Mouse (Mus musculus) forebrain, embryonic 11.5 days (tissue): ENCODE measurements at regions not wholly inside any gene's neighbourhood (a gene's known extent, or its start where the extent isn't known, plus 50 kb on each side); places are given as distances from the start of the nearest gene placed in this dataset.

Experiments used
- ATAC-seq: fragments of 200-750 bp; cut with Nextera tagmentation; replicated peaks from 2 replicates; pipeline ENCODE4 v1.8.0; 2017; ENCODE audit warnings: moderate TSS enrichment; ENCODE audit not compliant: low FRiP score
- DNase-seq: peaks from one replicate; pipeline ENCODE4 v3.0.0-alpha.2; 2017; ENCODE audit warnings: low spot score
- H3K27ac ChIP-seq: fragments of 300-500 bp; sonication (generic); 2 replicates; pipeline ENCODE4 v1.5.1; 2014; ENCODE audit warnings: low read depth, low read length
- H3K27me3 ChIP-seq: fragments of 300-500 bp; sonication (generic); 2 replicates; pipeline ENCODE4 v1.6.1; 2014; ENCODE audit warnings: mild to moderate bottlenecking, low read length, mixed read lengths; ENCODE audit not compliant: control insufficient read depth, insufficient read depth
- H3K36me3 ChIP-seq: fragments of 300-500 bp; sonication (generic); 2 replicates; pipeline ENCODE4 v1.6.1; 2014; ENCODE audit warnings: mild to moderate bottlenecking, low read length, moderate library complexity, mixed read lengths; ENCODE audit not compliant: control insufficient read depth, insufficient read depth
- H3K4me1 ChIP-seq: fragments of 300-500 bp; sonication (generic); replicated peaks from 2 replicates; pipeline ENCODE4 v1.6.1; 2014; ENCODE audit warnings: low read length, mixed read lengths; ENCODE audit not compliant: control insufficient read depth, insufficient read depth
- H3K4me2 ChIP-seq: fragments of 300-500 bp; sonication (generic); 2 replicates; pipeline ENCODE4 v1.6.1; 2014; ENCODE audit warnings: low read depth, mild to moderate bottlenecking, low read length, moderate library complexity, mixed read lengths; ENCODE audit not compliant: severe bottlenecking
- H3K4me3 ChIP-seq: fragments of 300-500 bp; sonication (generic); 2 replicates; pipeline ENCODE4 v1.5.1; 2014; ENCODE audit warnings: low read depth, low read length
- H3K9ac ChIP-seq: fragments of 300-500 bp; sonication (generic); 2 replicates; pipeline ENCODE4 v1.6.1; 2014; ENCODE audit warnings: low read length
- H3K9me3 ChIP-seq: fragments of 300-500 bp; sonication (generic); 2 replicates; pipeline ENCODE4 v1.6.1; 2016; ENCODE audit warnings: low read length, mixed read lengths; ENCODE audit not compliant: control insufficient read depth
- WGBS: fragments of 180-500 bp; shearing (Covaris S2); extraction: QIAGEN DNeasy Blood & Tissue Kit; methylation state at CpG from one replicate; pipeline ENCODE4 v1.1.7; 2014; 5-methylcytosine and 5-hydroxymethylcytosine counted together

DNA sequence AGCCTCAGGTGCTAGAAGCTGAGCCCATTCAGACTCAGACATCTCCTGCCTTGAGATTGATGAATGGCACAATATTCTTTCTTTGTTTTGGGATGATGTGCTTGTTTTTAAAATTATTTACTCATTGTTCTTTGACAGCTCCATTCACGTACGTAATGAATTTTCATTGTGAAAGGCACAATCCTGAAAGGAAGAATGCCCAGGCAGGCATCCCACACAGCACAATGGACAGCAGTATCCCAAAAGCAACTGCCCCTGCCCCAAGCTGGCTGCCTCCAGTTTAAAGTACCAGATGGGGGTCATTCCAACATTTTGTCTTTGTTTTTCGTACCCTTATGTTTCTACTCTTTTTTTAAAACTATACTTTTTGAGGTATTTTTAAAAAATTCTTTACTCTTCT lies 210.9 kb upstream of the St8sia2 start:
- Histone ChIP-seq H3K36me3 (no peaks in the 10 kb centered on the region), H3K27me3 (no peaks in the 10 kb centered on the region), H3K27ac (no peak overlapping the region), H3K9me3 (no peaks in the 10 kb centered on the region), H3K4me1 (no peaks in the 10 kb centered on the region), H3K4me3 (no peak overlapping the region), H3K9ac (no peak overlapping the region), H3K4me2 (no peak overlapping the region)
- no peak for ATAC-seq
- 72% methylated on average over 3 of the region's 3 CpGs for WGBS
- DNase-seq = no peak

DNA sequence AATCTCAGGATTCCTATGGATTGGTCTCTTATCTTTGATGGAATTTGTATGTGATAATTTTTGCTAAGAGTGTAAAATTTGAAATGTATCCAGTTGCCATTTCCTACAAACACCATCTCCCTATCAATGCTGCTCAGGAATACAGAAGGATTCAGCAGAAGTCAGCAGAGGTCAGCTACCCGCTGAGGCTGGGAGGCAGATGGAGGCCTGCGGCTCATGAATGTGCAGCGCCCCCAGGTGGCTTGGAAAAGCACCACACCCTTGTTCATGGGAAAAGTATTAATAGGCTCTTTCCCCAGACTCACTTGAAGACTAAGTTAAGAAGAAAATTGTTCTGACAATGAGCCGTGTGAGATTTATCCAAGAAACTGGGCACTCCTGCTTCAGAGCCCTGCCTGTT lies 187.2 kb upstream of the St8sia2 start:
- H3K4me2 ChIP-seq = no peak overlapping the region
- ATAC-seq = no peak
- H3K9me3 ChIP-seq = no peaks in the 10 kb centered on the region
- H3K4me1 ChIP-seq = no peaks in the 10 kb centered on the region
- no peaks in the 10 kb centered on the region for H3K36me3 ChIP-seq
- H3K27ac ChIP-seq = no peak overlapping the region
- 32% methylated on average over 4 of the region's 4 CpGs for WGBS
- no peak overlapping the region for H3K9ac ChIP-seq
- DNase-seq = peak; percentile 54
- no peak overlapping the region for H3K4me3 ChIP-seq
- H3K27me3 ChIP-seq = no peaks in the 10 kb centered on the region

DNA sequence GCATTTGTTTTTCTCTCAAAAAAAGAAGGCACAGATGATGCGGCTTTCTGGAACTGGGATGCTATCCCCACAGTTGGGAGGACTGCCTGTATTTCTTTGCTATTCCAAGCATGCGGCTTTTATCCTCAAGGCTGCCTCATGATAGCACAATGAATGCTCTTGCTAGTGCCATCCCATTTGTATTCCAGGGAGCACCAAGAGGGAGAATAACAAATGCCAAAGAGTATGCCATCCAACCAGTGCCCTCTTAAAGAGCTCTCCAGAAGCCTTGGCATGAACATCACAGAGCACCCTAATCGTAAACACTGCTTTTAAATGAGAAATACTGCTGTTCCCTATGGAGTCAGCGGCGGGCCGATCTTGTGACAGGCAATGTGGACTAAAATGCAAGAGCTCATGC lies 185.3 kb upstream of the St8sia2 start:
- Histone ChIP-seq H3K36me3 (no peaks in the 10 kb centered on the region), H3K4me1 (no peaks in the 10 kb centered on the region), H3K27me3 (no peaks in the 10 kb centered on the region), H3K9ac (no peak overlapping the region), H3K9me3 (no peaks in the 10 kb centered on the region), H3K4me3 (no peak overlapping the region), H3K27ac (no peak overlapping the region), H3K4me2 (no peak overlapping the region)
- ATAC-seq (no peak), DNase-seq (no peak)
- 87% methylated on average over 6 of the region's 6 CpGs for WGBS

DNA sequence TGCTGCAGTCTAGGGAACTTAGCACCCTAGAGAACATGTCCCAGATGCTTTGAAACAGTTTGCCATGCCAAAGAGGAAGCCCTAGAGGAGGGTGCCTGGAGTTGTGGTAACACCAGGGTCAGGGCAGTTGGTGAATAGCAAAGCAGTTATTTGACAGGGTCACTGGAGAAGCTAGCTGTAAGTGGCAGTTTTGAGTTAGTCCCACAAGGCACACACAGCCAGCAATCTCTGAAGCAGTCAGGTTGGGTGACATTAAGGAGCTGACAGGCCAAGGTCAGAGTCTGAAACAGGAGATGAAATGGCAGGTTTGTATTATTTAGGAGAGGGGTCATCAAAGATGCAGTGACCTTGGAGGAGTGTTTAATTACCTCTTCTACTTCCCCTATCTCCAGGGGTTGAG lies 171.2 kb upstream of the St8sia2 start:
- Histone ChIP-seq H3K9me3 (no peaks in the 10 kb centered on the region), H3K4me1 (no peaks in the 10 kb centered on the region)

DNA sequence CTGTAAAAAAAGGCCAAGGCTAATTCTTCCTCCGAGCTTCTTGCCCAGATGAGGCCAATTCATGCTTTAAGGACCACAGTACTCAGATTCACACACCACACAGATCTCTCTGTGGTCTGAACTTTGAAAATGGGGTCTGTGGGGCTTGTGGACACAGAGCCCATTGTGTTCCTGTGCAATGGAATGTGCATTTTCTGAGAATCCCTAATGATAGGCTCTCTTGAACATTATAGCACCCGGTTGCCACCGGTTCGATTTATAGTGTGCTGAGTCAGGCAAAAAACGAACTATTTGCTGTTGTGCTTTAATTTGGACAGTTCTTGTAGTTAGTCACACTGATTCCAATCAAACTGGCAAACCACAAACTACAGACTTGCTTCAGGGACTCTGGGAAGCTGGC lies 160.7 kb upstream of the St8sia2 start:
- Histone ChIP-seq H3K9ac (no peak overlapping the region), H3K27me3 (no peaks in the 10 kb centered on the region), H3K4me1 (peaks cover 5% of the 10 kb centered on the region), H3K36me3 (no peaks in the 10 kb centered on the region), H3K4me3 (no peak overlapping the region), H3K9me3 (no peaks in the 10 kb centered on the region), H3K27ac (no peak overlapping the region), H3K4me2 (no peak overlapping the region)
- 65% methylated on average over 5 of the region's 5 CpGs for WGBS
- no peak for DNase-seq
- no peak for ATAC-seq

More for the DNA sequence above, 171.2 kb upstream of the St8sia2 start:
- Histone ChIP-seq H3K27ac (no peak overlapping the region), H3K4me3 (no peak overlapping the region), H3K36me3 (no peaks in the 10 kb centered on the region), H3K4me2 (no peak overlapping the region), H3K9ac (no peak overlapping the region), H3K27me3 (no peaks in the 10 kb centered on the region)
- ATAC-seq = no peak
- no peak for DNase-seq

DNA sequence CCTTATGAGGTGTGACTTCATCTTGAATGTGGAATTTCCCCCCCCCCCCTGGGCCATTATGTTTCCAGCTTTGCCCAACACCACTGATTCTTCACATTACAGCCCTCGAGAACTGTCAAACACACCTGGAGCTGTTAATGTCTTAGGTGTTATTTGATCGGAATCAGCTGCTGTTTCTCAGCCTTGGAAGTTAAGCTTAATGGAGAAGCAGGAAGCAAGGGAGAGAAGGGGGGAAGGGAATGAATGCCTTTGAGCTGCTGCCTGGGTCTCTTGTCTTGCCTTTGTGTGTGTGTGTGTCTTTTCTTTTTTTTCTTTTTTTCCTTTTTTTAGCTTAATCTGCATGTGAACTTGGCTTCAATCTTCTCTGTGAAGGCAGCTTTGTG lies 159.7 kb upstream of the St8sia2 start:
- DNase-seq (no peak), ATAC-seq (no peak; the same call in 1 of the 2 replicates)
- Histone ChIP-seq H3K4me3 (no peak overlapping the region), H3K4me1 (peaks cover 5% of the 10 kb centered on the region), H3K36me3 (no peaks in the 10 kb centered on the region), H3K9ac (peak overlapping the region; percentile 17; the same call in 1 of the 2 replicates), H3K9me3 (no peaks in the 10 kb centered on the region), H3K4me2 (no peak overlapping the region), H3K27me3 (no peaks in the 10 kb centered on the region), H3K27ac (no peak overlapping the region)
- 51% methylated on average over 2 of the region's 2 CpGs for WGBS

DNA sequence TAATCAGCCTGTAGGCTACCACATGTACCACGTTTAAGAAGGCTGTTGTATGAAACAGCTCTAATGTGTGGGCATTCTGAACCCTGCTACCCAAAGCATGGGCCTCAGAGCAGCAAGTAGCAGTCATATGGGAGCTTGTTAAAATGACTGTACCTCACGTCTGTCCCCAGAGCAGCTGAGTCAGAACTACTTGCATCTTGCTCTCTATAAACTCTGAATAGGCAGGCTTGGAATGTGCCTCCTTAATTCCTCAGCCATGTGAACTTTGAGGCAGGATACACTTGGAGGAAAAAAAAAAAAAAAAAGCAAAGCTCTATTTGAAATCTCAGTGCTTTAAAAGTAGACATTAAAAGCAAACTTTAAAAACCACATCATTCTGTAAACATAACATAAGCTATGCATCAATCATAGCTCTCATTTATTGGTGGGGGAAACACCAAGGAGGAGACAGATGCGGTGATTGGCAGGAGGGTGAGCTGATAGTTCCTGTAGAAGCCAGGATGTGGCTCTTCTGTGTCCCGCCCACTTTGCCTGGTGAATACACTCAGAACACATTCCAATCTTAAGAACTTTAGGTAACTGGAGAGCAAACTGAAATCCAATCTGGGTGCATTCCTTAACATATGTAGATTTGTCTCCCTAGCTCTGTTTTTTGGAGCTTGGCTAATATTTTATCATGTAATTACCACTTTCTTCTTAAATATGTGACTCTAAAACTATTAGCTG lies 159.2 kb upstream of the St8sia2 start:
- ATAC-seq = no peak
- DNase-seq = no peak
- Histone ChIP-seq H3K4me3 (no peak overlapping the region), H3K9me3 (no peaks in the 10 kb centered on the region), H3K27ac (no peak overlapping the region), H3K36me3 (no peaks in the 10 kb centered on the region), H3K4me2 (no peak overlapping the region), H3K4me1 (peaks cover 5% of the 10 kb centered on the region), H3K27me3 (no peaks in the 10 kb centered on the region), H3K9ac (no peak overlapping the region; the same call in 1 of the 2 replicates)
- 71% methylated on average over 4 of the region's 4 CpGs for WGBS

DNA sequence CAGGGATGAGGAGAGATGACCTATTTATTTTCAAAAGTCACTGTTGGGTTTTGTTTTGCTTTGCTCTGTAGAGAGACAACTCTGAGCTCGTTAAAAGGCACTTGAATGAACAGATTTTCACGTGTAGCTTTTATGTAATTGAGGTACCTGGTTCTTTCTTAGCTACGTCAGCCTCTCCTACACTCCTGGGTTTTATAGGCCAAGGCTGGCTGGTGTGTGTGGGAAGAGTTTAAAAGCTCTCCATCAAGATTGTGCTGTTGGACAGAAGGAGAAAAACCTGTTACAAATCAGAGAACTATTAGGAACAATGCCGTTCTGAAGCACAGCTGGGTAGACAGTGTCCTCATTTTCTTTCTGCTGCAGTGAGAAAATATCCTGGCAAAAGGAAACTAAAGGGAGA lies 138.1 kb upstream of the St8sia2 start:
- no peaks in the 10 kb centered on the region for H3K9me3 ChIP-seq
- H3K36me3 ChIP-seq = no peaks in the 10 kb centered on the region
- no peak overlapping the region for H3K9ac ChIP-seq
- H3K27ac ChIP-seq = no peak overlapping the region
- no peak overlapping the region for H3K4me2 ChIP-seq
- H3K27me3 ChIP-seq = no peaks in the 10 kb centered on the region
- DNase-seq (no peak), ATAC-seq (no peak)
- no peaks in the 10 kb centered on the region for H3K4me1 ChIP-seq
- 63% methylated on average over 4 of the region's 4 CpGs for WGBS
- no peak overlapping the region for H3K4me3 ChIP-seq

DNA sequence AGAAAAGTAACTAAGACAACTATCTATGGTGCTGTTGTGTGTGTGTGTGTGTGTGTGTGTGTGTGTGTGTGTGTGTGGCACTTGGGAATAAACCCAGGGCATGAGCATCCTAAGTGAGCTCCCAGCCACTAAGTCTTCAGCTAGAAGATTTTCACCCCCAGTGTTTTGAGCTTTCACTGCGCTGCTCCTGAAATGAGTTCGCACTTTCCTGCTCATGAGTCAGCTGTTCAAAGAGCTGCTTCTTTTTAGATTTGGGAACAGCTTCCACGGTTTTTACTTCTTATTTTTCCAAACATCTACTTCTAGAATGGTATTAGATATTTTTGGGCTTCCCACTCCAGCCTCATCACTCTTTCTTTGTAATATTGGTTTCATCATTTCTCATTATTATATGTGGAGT lies 129.7 kb upstream of the St8sia2 start:
- 89% methylated on average over 3 of the region's 3 CpGs for WGBS

More for the DNA sequence above, 129.7 kb upstream of the St8sia2 start:
- DNase-seq = no peak
- H3K9ac ChIP-seq = no peak overlapping the region
- H3K4me3 ChIP-seq = no peak overlapping the region
- H3K36me3 ChIP-seq = no peaks in the 10 kb centered on the region
- no peaks in the 10 kb centered on the region for H3K4me1 ChIP-seq
- no peak overlapping the region for H3K27ac ChIP-seq
- no peaks in the 10 kb centered on the region for H3K9me3 ChIP-seq
- ATAC-seq = no peak
- H3K4me2 ChIP-seq = no peak overlapping the region
- no peaks in the 10 kb centered on the region for H3K27me3 ChIP-seq
